In genomic region chr9:40744233-40744632, GRCm38 (mm10) we compare ENCODE assay signal across 8 mouse cellular contexts. TPM values are rescaled to one million over a fixed set of nuclear protein-coding genes. Genes with fewer than 3 reads are reported as not detected.
A peak's percentile ranks its signal among the peaks of the same experiment; 100 is the strongest.
DNase-seq lines count a peak whose midpoint lies in the region; ATAC-seq lines count a peak whose summit lies in the region.

No protein-coding gene starts in this region.

- no peaks in the 10 kb centered on the region for H3K27me3 ChIP-seq in kidney, embryonic 15.5 days
- H3K27me3 ChIP-seq in megakaryocyte, embryonic 14.5 days (replicated peaks): peaks cover 31% of the 10 kb centered on the region

- peak overlapping the region; percentile 61 for H3K27ac ChIP-seq in kidney, embryonic 15.5 days

- peaks cover 32% of the 10 kb centered on the region for H3K4me1 ChIP-seq in kidney, embryonic 15.5 days
- peaks cover 25% of the 10 kb centered on the region for H3K4me1 ChIP-seq in megakaryocyte, embryonic 14.5 days

- ATAC-seq in kidney, embryonic 15.5 days (replicated peaks; ENCODE audit: low FRiP score): no peak
- ATAC-seq in inflammation-experienced regulatory T-cells, adult 6 months: peak; percentile 74

- H3K4me3 ChIP-seq in kidney, embryonic 15.5 days (replicated peaks): no peak overlapping the region
- peak overlapping the region; percentile 59 for H3K4me3 ChIP-seq in megakaryocyte, embryonic 14.5 days (replicated peaks)

- H3K4me2 ChIP-seq in kidney, embryonic 15.5 days: no peak overlapping the region

- 44% methylated on average over 3 of the region's 3 CpGs for WGBS in kidney, embryonic 15.5 days

- no peak for DNase-seq in kidney, postnatal 4 days
- DNase-seq in adipocyte (ENCODE audit: low spot score): peak; percentile 68
- DNase-seq in urinary bladder, adult 18-20 months (ENCODE audit: low spot score in 2 of 2): no peak
- no peak for DNase-seq in kidney, postnatal 10 days
- DNase-seq in frontal cortex, postnatal 25 days (ENCODE audit: low spot score in 2 of 2): no peak

- H3K9me3 ChIP-seq in kidney, embryonic 15.5 days (replicated peaks): no peaks in the 10 kb centered on the region
- no peaks in the 10 kb centered on the region for H3K9me3 ChIP-seq in megakaryocyte, embryonic 14.5 days

- no peaks in the 10 kb centered on the region for H3K36me3 ChIP-seq in kidney, embryonic 15.5 days
- no peaks in the 10 kb centered on the region for H3K36me3 ChIP-seq in megakaryocyte, embryonic 14.5 days (replicated peaks; ENCODE audit: low read length)

- no peak overlapping the region for H3K9ac ChIP-seq in kidney, embryonic 15.5 days

RNA-seq across cellular contexts. Expression of gene Hspa8, which starts 56.6 kb away (rescaled TPM):
- 2,873 and 3,000 TPM in 2 replicates for polyA plus RNA-seq in kidney, embryonic 15.5 days (2015; fragmentation: Nextera tagmentation; extraction: Ambion mirVana)
- polyA plus RNA-seq in inflammation-experienced regulatory T-cells, adult 6 months (2017; shearing (Covaris generic)): 1,000 to 10,000 TPM; 2,551 to 3,273 (median 2,898) TPM
- 811 and 986 TPM in 2 replicates for polyA plus RNA-seq in megakaryocyte, embryonic 14.5 days (2012; ENCODE audit: insufficient read depth, low replicate concordance)

RNA-seq across cellular contexts. Expression of gene Clmp, which starts 58.5 kb away (rescaled TPM):
- polyA plus RNA-seq in kidney, embryonic 15.5 days (2015; fragmentation: Nextera tagmentation; extraction: Ambion mirVana): 26.7 and 29.9 TPM in 2 replicates
- polyA plus RNA-seq in inflammation-experienced regulatory T-cells, adult 6 months (2017; shearing (Covaris generic)): not detected
- 1.1 TPM in 1 of 2 replicates, not detected in the other for polyA plus RNA-seq in megakaryocyte, embryonic 14.5 days (2012; ENCODE audit: insufficient read depth, low replicate concordance)

Comparison
In these comparisons a context has a peak if more than half of its experiments do, and no peak if none do; other contexts are left out.
1. RNA of gene Clmp, which starts 58.5 kb away (polyA plus RNA-seq): 26.7 to 29.9 TPM in kidney, embryonic 15.5 days; 1.1 TPM in megakaryocyte, embryonic 14.5 days and not detected in inflammation-experienced regulatory T-cells, adult 6 months; every median in the first group is over 10 times any median in the second.